Mouse (Mus musculus) brain, embryonic 14.5 days (tissue): ENCODE measurements at regions not wholly inside any gene's neighbourhood (a gene's known extent, or its start where the extent isn't known, plus 50 kb on each side); places are given as distances from the start of the nearest gene placed in this dataset.

ENCODE experiments used
- CTCF ChIP-seq: fragments of 200-500 bp; IDR thresholded peaks from 2 replicates; pipeline ENCODE4 v1.5.1; 2012; ENCODE audit warnings: inconsistent platforms, mild to moderate bottlenecking, moderate library complexity, borderline replicate concordance; ENCODE audit not compliant: insufficient read depth, insufficient read length; ENCODE audit errors: extremely low read depth
- POLR2A ChIP-seq: fragments of 200-500 bp; IDR thresholded peaks from 2 replicates; pipeline ENCODE4 v1.6.1; 2012; ENCODE audit warnings: mild to moderate bottlenecking, inconsistent platforms, borderline replicate concordance; ENCODE audit not compliant: poor library complexity, insufficient read depth, insufficient read length, severe bottlenecking; ENCODE audit errors: extremely low read depth

DNA sequence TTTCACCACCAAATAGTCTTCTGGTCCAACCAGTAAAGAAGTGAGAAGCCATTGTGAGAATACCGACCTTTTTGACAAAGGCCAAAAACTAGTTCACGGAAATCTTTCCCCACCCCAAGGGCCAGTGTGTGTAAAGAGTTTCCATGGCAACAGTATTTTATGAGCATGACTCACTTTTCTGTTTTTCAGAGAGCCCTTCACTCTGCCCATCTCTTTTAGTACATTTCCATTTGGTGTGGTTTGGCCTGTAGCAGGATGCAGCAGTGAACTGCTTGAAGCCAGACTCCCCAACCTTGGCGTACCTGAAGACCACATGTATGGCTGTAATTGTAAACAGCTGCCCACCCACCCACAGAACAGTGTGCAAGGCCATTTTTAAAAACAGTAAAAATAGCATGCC, 89.9 kb upstream of the Gmds start:
- TF ChIP-seq CTCF (no peak), POLR2A (no peak)
